Mouse (Mus musculus): Measurements from ENCODE around the gene Lsamp. TPM values are rescaled to one million over a fixed set of nuclear protein-coding genes. Genes with fewer than 3 reads are reported as not detected.

Gene Lsamp
- polyA plus RNA-seq, 1 experiment from 2014 or later = 0.72 TPM

GRCm38 (mm10) chr16:40653508-40653907, 669.3 kb downstream of the Lsamp start:
- no peak for DNase-seq (ENCODE audit: low spot score)

GRCm38 (mm10) chr16:40656347-40656746, 672.2 kb downstream of the Lsamp start:
- DNase-seq (ENCODE audit: low spot score) = no peak

- no peak for DNase-seq (ENCODE audit: low spot score)
Measured at GRCm38 (mm10) chr16:40656871-40657270, 672.7 kb downstream of the Lsamp start.

GRCm38 (mm10) chr16:40685531-40685930, 701.4 kb downstream of the Lsamp start:
- DNase-seq (ENCODE audit: low spot score) = no peak

- no peak for DNase-seq (ENCODE audit: low spot score)
Measured at GRCm38 (mm10) chr16:40692292-40692691, 708.1 kb downstream of the Lsamp start.

- DNase-seq (ENCODE audit: low spot score) = no peak
Measured at GRCm38 (mm10) chr16:40697253-40697652, 713.1 kb downstream of the Lsamp start.

GRCm38 (mm10) chr16:40708558-40708957, 724.4 kb downstream of the Lsamp start:
- no peak for DNase-seq (ENCODE audit: low spot score)

GRCm38 (mm10) chr16:40709574-40709973, 725.4 kb downstream of the Lsamp start:
- DNase-seq (ENCODE audit: low spot score) = no peak

GRCm38 (mm10) chr16:40710068-40710467, 725.9 kb downstream of the Lsamp start:
- no peak for DNase-seq (ENCODE audit: low spot score)

GRCm38 (mm10) chr16:40710491-40710890, 726.3 kb downstream of the Lsamp start:
- no peak for DNase-seq (ENCODE audit: low spot score)

GRCm38 (mm10) chr16:40713725-40714124, 729.6 kb downstream of the Lsamp start:
- no peak for DNase-seq (ENCODE audit: low spot score)

GRCm38 (mm10) chr16:40739015-40739414, 754.9 kb downstream of the Lsamp start:
- DNase-seq (ENCODE audit: low spot score) = no peak

- DNase-seq (ENCODE audit: low spot score) = no peak
Measured at GRCm38 (mm10) chr16:40739771-40740170, 755.6 kb downstream of the Lsamp start.

GRCm38 (mm10) chr16:40740273-40740672, 756.1 kb downstream of the Lsamp start:
- DNase-seq (ENCODE audit: low spot score) = no peak

GRCm38 (mm10) chr16:40827191-40827590, 843.0 kb downstream of the Lsamp start:
- no peak for DNase-seq (ENCODE audit: low spot score)

- DNase-seq (ENCODE audit: low spot score) = no peak
Measured at GRCm38 (mm10) chr16:40831536-40831935, 847.4 kb downstream of the Lsamp start.

GRCm38 (mm10) chr16:40841765-40842164, 857.6 kb downstream of the Lsamp start:
- DNase-seq (ENCODE audit: low spot score) = no peak

- no peak for DNase-seq (ENCODE audit: low spot score)
Measured at GRCm38 (mm10) chr16:40866733-40867132, 882.6 kb downstream of the Lsamp start.

- no peak for DNase-seq (ENCODE audit: low spot score)
Measured at GRCm38 (mm10) chr16:40878301-40878700, 894.1 kb downstream of the Lsamp start.

- no peak for DNase-seq (ENCODE audit: low spot score)
Measured at GRCm38 (mm10) chr16:40881942-40882341, 897.8 kb downstream of the Lsamp start.

GRCm38 (mm10) chr16:40891338-40891737, 907.2 kb downstream of the Lsamp start:
- DNase-seq (ENCODE audit: low spot score) = no peak

GRCm38 (mm10) chr16:40897768-40898327, 913.7 kb downstream of the Lsamp start:
- DNase-seq (ENCODE audit: low spot score) = no peak

GRCm38 (mm10) chr16:40907892-40908291, 923.7 kb downstream of the Lsamp start:
- no peak for DNase-seq (ENCODE audit: low spot score)

GRCm38 (mm10) chr16:40914141-40914540, 930.0 kb downstream of the Lsamp start:
- DNase-seq (ENCODE audit: low spot score) = no peak

Data from thymus, postnatal 0 days (tissue).